Mouse (Mus musculus) liver, postnatal 0 days (tissue): Measurements from ENCODE around the gene Hexim1.

Experiments
- CTCF ChIP-seq: sonication (generic); IDR thresholded peaks from 2 replicates; pipeline ENCODE4 v1.5.1; 2016; ENCODE audit warnings: antibody characterized with exemption, low read depth
- EP300 ChIP-seq: IDR thresholded peaks from 2 replicates; pipeline ENCODE4 v1.6.1; 2016; ENCODE audit warnings: antibody characterized with exemption, low read depth, mild to moderate bottlenecking

GRCm38 (mm10) chr11:103068884-103069283 is 47.1 kb upstream of the Hexim1 start:
- no peak for TF ChIP-seq CTCF
- TF ChIP-seq EP300, result no peak
